Mouse (Mus musculus) kidney, adult 18-20 months (tissue): Measurements from ENCODE around the gene Mroh7.

Experiments used
- DNase-seq: peaks from one replicate; pipeline ENCODE4 v3.0.0; 2021

Mroh7 gene

GRCm38 (mm10) chr4:106693841-106694430, 36.8 kb downstream of the Mroh7 start:
- DNase-seq = no peak

GRCm38 (mm10) chr4:106688636-106689296, 42.0 kb downstream of the Mroh7 start:
- no peak for DNase-seq

- DNase-seq = no peak
These were observed 49.8 kb downstream of the Mroh7 start for GRCm38 (mm10) chr4:106680955-106681354.

GRCm38 (mm10) chr4:106679152-106679551, 51.6 kb downstream of the Mroh7 start:
- DNase-seq = no peak

- DNase-seq = peak; percentile 90
These were observed 52.1 kb downstream of the Mroh7 start, which contains the start of gene Ttc4 for GRCm38 (mm10) chr4:106678442-106679118. Gene Ttc4, minus strand, starts transcription at chr4:106678944.

- peak; percentile 27 for DNase-seq
These were observed 54.0 kb downstream of the Mroh7 start for GRCm38 (mm10) chr4:106676749-106677148.

GRCm38 (mm10) chr4:106666546-106666945, 64.2 kb downstream of the Mroh7 start:
- no peak for DNase-seq

GRCm38 (mm10) chr4:106665673-106666072, 65.1 kb downstream of the Mroh7 start:
- no peak for DNase-seq

GRCm38 (mm10) chr4:106665269-106665668, 65.5 kb downstream of the Mroh7 start:
- no peak for DNase-seq

- DNase-seq = peak; percentile 42
These were observed 66.0 kb downstream of the Mroh7 start for GRCm38 (mm10) chr4:106664697-106665096.

GRCm38 (mm10) chr4:106663956-106664470, 66.7 kb downstream of the Mroh7 start:
- DNase-seq = no peak

GRCm38 (mm10) chr4:106655681-106656080, 75.0 kb downstream of the Mroh7 start:
- DNase-seq = no peak

GRCm38 (mm10) chr4:106653051-106653450, 77.7 kb downstream of the Mroh7 start:
- no peak for DNase-seq

GRCm38 (mm10) chr4:106652546-106652945, 78.2 kb downstream of the Mroh7 start:
- no peak for DNase-seq

- peak; percentile 95 for DNase-seq
These were observed 79.7 kb downstream of the Mroh7 start, which contains the start of gene Pars2 for GRCm38 (mm10) chr4:106650833-106651527. Gene Pars2, plus strand, starts transcription at chr4:106651069.

GRCm38 (mm10) chr4:106647137-106647536, 83.6 kb downstream of the Mroh7 start:
- no peak for DNase-seq

GRCm38 (mm10) chr4:106645797-106646196, 84.9 kb downstream of the Mroh7 start:
- no peak for DNase-seq

- no peak for DNase-seq
These were observed 86.5 kb downstream of the Mroh7 start for GRCm38 (mm10) chr4:106644218-106644610.

- DNase-seq = no peak
These were observed 87.1 kb downstream of the Mroh7 start for GRCm38 (mm10) chr4:106643483-106644217.

- DNase-seq = no peak
These were observed 96.6 kb downstream of the Mroh7 start for GRCm38 (mm10) chr4:106634086-106634479.

- DNase-seq = no peak
These were observed 97.2 kb downstream of the Mroh7 start for GRCm38 (mm10) chr4:106633281-106634085.

GRCm38 (mm10) chr4:106632313-106632712, 98.4 kb downstream of the Mroh7 start:
- DNase-seq = no peak
